Mouse (Mus musculus) limb, embryonic 15.5 days (tissue): Measurements from ENCODE around the gene Insrr. TPM values are rescaled to one million over a fixed set of nuclear protein-coding genes. Genes with fewer than 3 reads are reported as not detected.

Experiments
- ATAC-seq: fragments of 200-750 bp; cut with Nextera tagmentation; 2 replicates; pipeline ENCODE4 v1.8.0; 2017; ENCODE audit warnings: low read depth, moderate TSS enrichment; ENCODE audit not compliant: insufficient number of reproducible peaks, low FRiP score, low TSS enrichment
- H3K27ac ChIP-seq: fragments of 300-500 bp; sonication (generic); 2 replicates; pipeline ENCODE4 v1.5.1; 2015; ENCODE audit warnings: moderate library complexity, mild to moderate bottlenecking, inconsistent platforms
- H3K27me3 ChIP-seq: fragments of 300-500 bp; sonication (generic); 2 replicates; pipeline ENCODE4 v1.6.1; 2015; ENCODE audit warnings: inconsistent platforms
- H3K36me3 ChIP-seq: fragments of 300-500 bp; sonication (generic); 2 replicates; pipeline ENCODE4 v1.6.1; 2015; ENCODE audit warnings: inconsistent platforms
- H3K4me1 ChIP-seq: fragments of 300-500 bp; sonication (generic); 2 replicates; pipeline ENCODE4 v1.6.1; 2015; ENCODE audit warnings: inconsistent platforms
- H3K4me2 ChIP-seq: fragments of 300-500 bp; sonication (generic); 2 replicates; pipeline ENCODE4 v1.6.1; 2015; ENCODE audit warnings: mild to moderate bottlenecking, inconsistent platforms
- H3K4me3 ChIP-seq: fragments of 300-500 bp; sonication (generic); 2 replicates; pipeline ENCODE4 v1.5.1; 2015; ENCODE audit warnings: mild to moderate bottlenecking, inconsistent platforms
- H3K9ac ChIP-seq: fragments of 300-500 bp; sonication (generic); 2 replicates; pipeline ENCODE4 v1.6.1; 2015; ENCODE audit warnings: inconsistent platforms
- H3K9me3 ChIP-seq: fragments of 300-500 bp; sonication (generic); 2 replicates; pipeline ENCODE4 v1.6.1; 2016; ENCODE audit warnings: inconsistent platforms
- WGBS: fragments of 180-500 bp; shearing (Covaris S2); methylation state at CpG from one replicate; pipeline ENCODE4 v1.1.7; 2015; 5-methylcytosine and 5-hydroxymethylcytosine counted together
- polyA plus RNA-seq: library from polyadenylated mRNA; unstranded; fragments of >200 nt; fragmentation: Nextera tagmentation; extraction: Ambion mirVana; gene quantifications from 2 replicates; pipeline ENCODE4 v1.2.1, GENCODE M21; 2015

Gene Insrr
- polyA plus RNA-seq, 1 experiment from 2014 or later, result 0.19 TPM

DNA sequence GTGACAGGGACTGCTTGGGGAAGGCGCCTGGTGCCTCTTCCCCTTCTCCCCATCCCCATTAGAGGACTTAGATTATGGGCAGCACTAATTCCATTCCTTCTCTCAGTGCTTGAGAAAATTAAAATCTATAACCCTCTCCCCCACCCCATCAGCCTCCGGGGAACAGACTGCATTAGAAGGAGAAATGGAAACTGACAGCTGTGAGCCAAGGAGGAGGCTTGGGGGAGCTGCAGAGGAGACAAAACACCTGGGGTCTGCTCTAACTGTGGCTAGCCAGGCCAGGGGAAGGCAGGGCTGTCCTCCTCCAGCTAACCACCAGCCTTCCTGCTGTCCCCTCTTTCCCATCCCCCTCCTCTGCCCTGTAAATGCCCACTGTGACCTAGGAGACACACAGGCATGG lies 17.7 kb upstream of the Insrr start:
- peaks cover 43% of the 10 kb centered on the region for H3K27me3 ChIP-seq

GRCm38 (mm10) chr3:87783282-87784023 lies 13.3 kb upstream of the Insrr start:
- no peak overlapping the region for H3K4me3 ChIP-seq
- H3K9me3 ChIP-seq, result no peaks in the 10 kb centered on the region
- peaks cover 24% of the 10 kb centered on the region for H3K27me3 ChIP-seq
- no peak for ATAC-seq
- no peak overlapping the region for H3K4me2 ChIP-seq
- no peak overlapping the region for H3K27ac ChIP-seq
- H3K36me3 ChIP-seq, result no peaks in the 10 kb centered on the region
- H3K4me1 ChIP-seq, result peaks cover 13% of the 10 kb centered on the region
- WGBS, result 83% methylated on average over 25 of the region's 25 CpGs
- no peak overlapping the region for H3K9ac ChIP-seq

More for the DNA sequence above, 17.7 kb upstream of the Insrr start:
- Histone ChIP-seq H3K4me1 (peaks cover 9% of the 10 kb centered on the region; the same call in 1 of the 2 replicates), H3K27ac (no peak overlapping the region), H3K9ac (no peak overlapping the region), H3K9me3 (no peaks in the 10 kb centered on the region), H3K4me3 (no peak overlapping the region), H3K36me3 (no peaks in the 10 kb centered on the region), H3K4me2 (no peak overlapping the region)
- 48% methylated on average over 2 of the region's 2 CpGs for whole genome bisulfite sequencing
- ATAC-seq, result no peak

- H3K27ac ChIP-seq, result no peak overlapping the region
- H3K36me3 ChIP-seq, result no peaks in the 10 kb centered on the region
- no peak overlapping the region for H3K4me2 ChIP-seq
- no peaks in the 10 kb centered on the region for H3K9me3 ChIP-seq
- no peak for ATAC-seq
- H3K4me3 ChIP-seq, result no peak overlapping the region
- H3K4me1 ChIP-seq, result peaks cover 14% of the 10 kb centered on the region
- no peak overlapping the region for H3K9ac ChIP-seq
- peaks cover 9% of the 10 kb centered on the region; the same call in 1 of the 2 replicates for H3K27me3 ChIP-seq
- 76% methylated on average over 5 of the region's 5 CpGs for WGBS
These were observed 11.6 kb upstream of the Insrr start for GRCm38 (mm10) chr3:87785156-87785555.

DNA sequence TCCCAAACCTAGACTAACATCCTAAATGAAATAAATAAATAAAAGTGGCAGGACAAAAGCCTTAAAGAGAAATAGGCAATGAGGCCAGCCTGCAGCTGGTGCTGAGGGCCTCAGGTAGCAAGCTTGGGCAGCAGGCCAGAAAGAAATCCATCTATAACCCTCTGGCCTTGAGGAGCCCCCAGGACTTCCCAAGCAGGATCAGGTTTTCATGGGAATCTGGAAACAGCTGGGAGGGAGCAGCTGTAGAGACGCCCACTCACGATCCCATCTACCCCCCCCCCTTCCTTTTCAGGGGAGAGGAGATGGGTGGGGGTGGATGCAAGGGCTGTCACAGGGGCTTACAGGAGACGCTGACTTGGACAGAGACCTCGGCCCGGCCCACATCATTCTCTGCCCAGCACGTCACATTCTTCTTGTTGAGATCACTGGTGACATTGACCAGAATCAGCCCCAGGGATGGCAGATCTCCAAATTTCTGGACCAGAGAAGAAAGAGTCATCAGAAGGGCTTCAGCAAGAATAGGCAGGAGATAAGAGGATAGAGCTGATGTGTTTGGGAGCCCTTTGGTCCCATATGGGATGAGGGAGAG lies 11.0 kb upstream of the Insrr start:
- Histone ChIP-seq H3K4me2 (no peak overlapping the region), H3K9me3 (no peaks in the 10 kb centered on the region), H3K27me3 (peaks cover 11% of the 10 kb centered on the region), H3K36me3 (no peaks in the 10 kb centered on the region), H3K4me3 (no peak overlapping the region), H3K9ac (no peak overlapping the region), H3K27ac (no peak overlapping the region), H3K4me1 (peaks cover 14% of the 10 kb centered on the region)
- 34% methylated on average over 6 of the region's 6 CpGs for WGBS
- no peak for ATAC-seq

- no peaks in the 10 kb centered on the region for H3K36me3 ChIP-seq
- peaks cover 14% of the 10 kb centered on the region for H3K4me1 ChIP-seq
- WGBS, result 42% methylated on average over 1 of the region's 1 CpGs
- peaks cover 41% of the 10 kb centered on the region for H3K27me3 ChIP-seq
- no peak overlapping the region for H3K9ac ChIP-seq
- no peaks in the 10 kb centered on the region for H3K9me3 ChIP-seq
- no peak for ATAC-seq
- H3K4me2 ChIP-seq, result no peak overlapping the region
- no peak overlapping the region for H3K27ac ChIP-seq
- no peak overlapping the region for H3K4me3 ChIP-seq
These were observed 7.5 kb upstream of the Insrr start for GRCm38 (mm10) chr3:87789248-87789647.

- ATAC-seq, result no peak
- H3K4me3 ChIP-seq, result no peak overlapping the region
- H3K36me3 ChIP-seq, result no peaks in the 10 kb centered on the region
- H3K4me1 ChIP-seq, result peaks cover 19% of the 10 kb centered on the region
- peaks cover 46% of the 10 kb centered on the region for H3K27me3 ChIP-seq
- 23% methylated on average over 5 of the region's 5 CpGs for WGBS
- H3K4me2 ChIP-seq, result no peak overlapping the region
- no peak overlapping the region for H3K27ac ChIP-seq
- H3K9ac ChIP-seq, result no peak overlapping the region
- H3K9me3 ChIP-seq, result no peaks in the 10 kb centered on the region
These were observed 7.0 kb upstream of the Insrr start for GRCm38 (mm10) chr3:87789768-87790167.

DNA sequence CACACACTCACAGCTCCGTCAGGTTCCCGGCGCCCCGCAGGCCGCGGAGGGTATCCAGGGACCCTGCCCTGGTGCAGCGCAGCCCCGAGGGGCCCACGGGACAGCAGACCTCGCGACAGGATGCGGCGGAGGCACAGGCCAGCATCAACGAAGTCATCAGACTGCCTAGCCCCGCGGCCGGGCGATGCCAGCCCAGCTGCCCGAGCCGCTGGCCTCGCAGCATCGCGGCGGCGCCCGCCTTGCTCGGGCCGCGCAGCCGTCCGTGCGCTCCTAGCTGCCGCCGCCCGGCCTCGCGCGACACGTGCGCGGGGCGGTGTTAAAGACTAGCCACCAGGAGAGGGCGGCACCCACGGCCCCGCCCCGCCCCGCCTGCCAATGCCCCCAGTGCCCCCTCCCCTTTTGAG lies 1.8 kb upstream of the Insrr start, which contains the start of gene Ntrk1:
TSS of gene Ntrk1 (minus strand) at position 241 of the 404 bp plus-strand sequence.
- Histone ChIP-seq H3K4me2 (peak within 1 kb of the TSS; percentile 58), H3K4me1 (peaks cover 33% of the 10 kb centered on the region), H3K9ac (0 out of 2 replicates have a peak within 1 kb of the TSS, but pooled peaks have one; percentile 10), H3K4me3 (peak within 1 kb of the TSS; percentile 37), H3K27me3 (peaks cover 98% of the 10 kb centered on the region), H3K27ac (no peak within 1 kb of the TSS), H3K9me3 (no peaks in the 10 kb centered on the region), H3K36me3 (no peaks in the 10 kb centered on the region)
- ATAC-seq, result no peak
- WGBS, result under 1% methylated on average over 46 of the region's 47 CpGs

DNA sequence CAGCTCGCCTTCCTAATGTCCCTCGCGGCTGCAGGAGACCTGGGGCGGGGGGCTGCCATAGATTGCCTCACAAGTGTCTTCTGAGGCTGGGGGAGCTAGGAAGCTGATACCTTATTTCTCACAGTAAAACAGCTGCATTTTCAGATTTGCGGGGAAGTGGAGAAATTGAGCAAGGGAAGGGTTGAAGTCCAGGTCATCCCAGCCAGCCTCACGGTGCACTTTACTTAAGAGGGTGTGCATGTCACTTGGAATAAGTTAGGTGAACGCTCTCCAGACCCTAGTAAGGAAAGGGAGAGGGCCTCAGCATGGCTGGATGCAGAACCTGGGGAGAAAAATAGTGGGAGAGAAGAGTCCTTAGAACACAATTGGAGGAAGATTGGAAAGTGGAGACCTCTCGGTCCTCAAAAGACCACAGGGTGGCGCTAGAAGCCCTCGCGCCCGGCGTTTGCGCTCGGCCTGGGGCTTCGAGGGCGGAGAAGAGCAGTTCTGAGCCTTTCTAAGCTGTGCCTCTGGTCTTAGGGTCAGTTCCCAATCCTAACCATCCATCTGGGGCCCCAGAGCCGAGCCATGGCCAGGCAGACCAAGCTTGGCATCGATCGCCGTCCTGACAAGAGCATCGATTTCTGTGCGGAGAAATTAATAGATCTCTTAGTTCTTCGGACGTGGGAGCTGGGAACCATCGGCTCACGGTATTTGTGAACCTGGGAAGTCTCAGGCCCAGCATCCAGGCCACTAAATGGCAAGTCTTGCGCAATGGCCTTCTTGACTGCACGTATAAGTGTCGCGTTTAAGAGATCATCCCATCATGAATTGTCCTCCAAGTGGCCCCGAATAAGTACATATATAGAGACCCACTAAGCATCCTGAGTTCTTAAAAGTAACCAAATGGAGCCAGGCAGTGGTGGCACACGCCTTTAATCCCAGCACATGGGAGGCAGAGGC lies 1.1 kb upstream of the Insrr start:
- peak overlapping the region; percentile 37 for H3K4me3 ChIP-seq
- H3K27ac ChIP-seq, result no peak overlapping the region
- no peak for ATAC-seq
- peaks cover 100% of the 10 kb centered on the region for H3K27me3 ChIP-seq
- H3K36me3 ChIP-seq, result no peaks in the 10 kb centered on the region
- no peaks in the 10 kb centered on the region for H3K9me3 ChIP-seq
- peaks cover 33% of the 10 kb centered on the region for H3K4me1 ChIP-seq
- WGBS, result 17% methylated on average over 33 of the region's 33 CpGs
- H3K4me2 ChIP-seq, result peak overlapping the region; percentile 58
- 0 out of 2 replicates have a peak overlapping the region, but pooled peaks have one; percentile 10 for H3K9ac ChIP-seq

GRCm38 (mm10) chr3:87801681-87802080 lies 4.9 kb downstream of the Insrr start:
- H3K4me2 ChIP-seq, result no peak overlapping the region
- no peak for ATAC-seq
- H3K4me1 ChIP-seq, result peaks cover 18% of the 10 kb centered on the region
- peaks cover 99% of the 10 kb centered on the region for H3K27me3 ChIP-seq
- H3K9me3 ChIP-seq, result no peaks in the 10 kb centered on the region
- H3K9ac ChIP-seq, result no peak overlapping the region
- H3K36me3 ChIP-seq, result no peaks in the 10 kb centered on the region
- no peak overlapping the region for H3K4me3 ChIP-seq
- no peak overlapping the region for H3K27ac ChIP-seq
- WGBS, result 61% methylated on average over 5 of the region's 5 CpGs

DNA sequence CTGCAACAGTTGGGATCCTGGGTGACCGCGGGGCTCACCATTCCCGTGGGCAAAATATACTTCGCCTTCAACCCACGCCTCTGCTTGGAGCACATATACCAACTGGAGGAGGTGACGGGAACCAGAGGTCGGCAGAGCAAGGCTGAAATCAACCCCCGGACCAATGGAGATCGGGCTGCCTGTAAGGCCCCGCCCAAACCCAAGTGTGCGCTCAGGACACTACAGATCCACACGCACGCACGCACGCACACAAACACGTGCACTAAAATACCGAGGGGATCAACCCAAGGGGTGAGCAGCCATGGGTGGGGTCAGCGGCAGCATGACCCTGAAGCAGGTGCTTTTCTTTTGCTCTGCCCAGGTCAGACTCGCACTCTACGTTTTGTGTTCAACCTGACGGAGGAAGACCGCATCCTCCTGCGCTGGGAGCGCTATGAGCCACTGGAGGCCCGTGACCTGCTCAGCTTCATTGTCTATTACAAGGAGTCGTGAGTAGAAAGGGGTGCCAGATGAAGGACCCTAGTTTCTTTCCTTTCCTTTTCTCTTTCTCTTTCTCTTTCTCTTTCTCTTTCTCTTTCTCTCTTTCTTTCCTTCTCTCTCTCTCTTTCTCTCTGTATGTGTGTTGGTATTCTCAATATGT lies 7.4 kb downstream of the Insrr start:
- H3K4me1 ChIP-seq, result peaks cover 8% of the 10 kb centered on the region
- H3K4me2 ChIP-seq, result peak overlapping the region; percentile 40
- no peaks in the 10 kb centered on the region for H3K9me3 ChIP-seq
- no peak overlapping the region for H3K9ac ChIP-seq
- no peak overlapping the region for H3K27ac ChIP-seq
- peak overlapping the region; percentile 17 for H3K4me3 ChIP-seq
- peaks cover 97% of the 10 kb centered on the region for H3K27me3 ChIP-seq
- WGBS, result 3% methylated on average over 26 of the region's 26 CpGs
- no peaks in the 10 kb centered on the region for H3K36me3 ChIP-seq
- no peak for ATAC-seq

DNA sequence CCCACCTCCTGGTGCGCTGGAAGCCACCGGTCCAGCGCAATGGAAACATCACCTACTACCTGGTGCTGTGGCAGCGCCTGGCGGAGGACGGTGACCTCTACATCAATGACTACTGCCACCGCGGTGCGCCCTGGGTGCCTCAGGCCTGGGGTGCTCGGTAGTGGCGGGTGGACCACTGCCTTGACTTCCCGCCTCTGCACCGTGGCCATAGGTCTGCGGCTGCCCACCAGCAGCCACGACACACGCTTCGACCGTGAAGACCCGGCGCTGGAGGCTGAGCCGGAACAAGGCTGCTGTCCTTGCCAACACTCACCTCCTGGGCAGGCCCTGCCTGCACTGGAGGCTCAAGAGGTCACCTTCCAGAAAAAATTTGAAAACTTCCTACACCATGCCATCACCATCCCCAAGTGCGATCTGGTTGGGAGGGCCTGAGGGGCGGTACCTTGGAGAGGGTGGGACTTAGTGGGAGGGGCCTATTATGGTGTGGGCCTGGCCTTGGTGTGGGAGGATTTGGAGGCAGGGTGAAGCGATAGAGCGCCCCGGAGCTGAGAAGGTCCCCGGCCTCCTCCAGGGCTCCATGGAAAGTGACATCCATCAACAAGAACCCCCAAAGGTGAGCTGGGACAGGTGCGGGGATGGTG lies 12.7 kb downstream of the Insrr start:
- H3K27ac ChIP-seq, result no peak overlapping the region
- peak overlapping the region; percentile 21 for H3K4me3 ChIP-seq
- no peak overlapping the region for H3K9ac ChIP-seq
- H3K4me2 ChIP-seq, result peak overlapping the region; percentile 34
- H3K4me1 ChIP-seq, result peaks cover 13% of the 10 kb centered on the region
- 4% methylated on average over 28 of the region's 28 CpGs for WGBS
- H3K36me3 ChIP-seq, result no peaks in the 10 kb centered on the region
- H3K27me3 ChIP-seq, result peaks cover 78% of the 10 kb centered on the region
- ATAC-seq, result no peak
- no peaks in the 10 kb centered on the region for H3K9me3 ChIP-seq
